Mouse (Mus musculus) left cerebral cortex, adult 6 months (tissue): Measurements from ENCODE around the gene Tsc2. TPM values are rescaled to one million over a fixed set of nuclear protein-coding genes. Genes with fewer than 3 reads are reported as not detected.

Source experiments
- long read RNA-seq, 2 experiments: library from polyadenylated mRNA; unstranded; transcript quantifications; one replicate each; pipeline ENCODE4 v2.0.0; 2019 to 2020
- polyA plus RNA-seq: library from polyadenylated mRNA; unstranded; fragments of <200 nt; fragmentation: Nextera tagmentation; gene quantifications from 2 replicates; pipeline ENCODE4 v1.2.3, GENCODE M21; 2021

Tsc2 gene
- 60.7 and 86.2 TPM in 2 replicates for polyA plus RNA-seq
- long read RNA-seq, experiment 1, full-length matches to known transcripts = 26 of 215 reads
- long read RNA-seq, experiment 1, partial matches to known transcripts = 99 of 215 reads
- long read RNA-seq, experiment 1, other reads (novel, unspliced or antisense) = 90 of 215 reads
- long read RNA-seq, experiment 2, full-length matches to known transcripts = 4 of 34 reads
- long read RNA-seq, experiment 2, partial matches to known transcripts = 22 of 34 reads
- long read RNA-seq, experiment 2, other reads (novel, unspliced or antisense) = 8 of 34 reads

GRCm38 (mm10) chr17:24632167-24632812, at the start of gene Tsc2, which contains the start of gene Nthl1:
Gene Tsc2 (minus strand): TSS chr17:24632630.
Gene Nthl1 (plus strand): TSS chr17:24632680.

GRCm38 (mm10) chr17:24669545-24670245, 37.3 kb upstream of the Tsc2 start, which contains the start of gene Zfp598:
Gene Zfp598 (plus strand): TSS chr17:24669687.

GRCm38 (mm10) chr17:24658017-24658758, 25.8 kb upstream of the Tsc2 start, which contains the start of gene Npw:
Gene Npw (minus strand): TSS chr17:24658457.

GRCm38 (mm10) chr17:24650070-24650616, 17.7 kb upstream of the Tsc2 start, which contains the start of gene Slc9a3r2:
Gene Slc9a3r2 (minus strand): TSS chr17:24650327.

GRCm38 (mm10) chr17:24549618-24550415, 82.6 kb downstream of the Tsc2 start, which contains the start of gene Pkd1:
Gene Pkd1 (plus strand): TSS chr17:24549834.

Other genes with a start within 250 kb of the Tsc2 start
- gene Rnps1, start 218.1 kb downstream of the Tsc2 start, polyA plus RNA-seq = 90.6 and 122 TPM in 2 replicates
- gene Eci1, start 206.0 kb downstream of the Tsc2 start, polyA plus RNA-seq = 78.8 and 90.8 TPM in 2 replicates
- gene Dnase1l2, start 189.5 kb downstream of the Tsc2 start, polyA plus RNA-seq = 0.21 and 0.36 TPM in 2 replicates
- gene E4f1, start 162.3 kb downstream of the Tsc2 start, polyA plus RNA-seq = 10.7 and 12.9 TPM in 2 replicates
- 93.6 and 113 TPM in 2 replicates for gene Pgp, start 162.2 kb downstream of the Tsc2 start, polyA plus RNA-seq
- gene Bricd5, start 158.7 kb downstream of the Tsc2 start, polyA plus RNA-seq = 0.82 and 1.2 TPM in 2 replicates
- 16.5 and 21.2 TPM in 2 replicates for gene Mlst8, start 153.6 kb downstream of the Tsc2 start, polyA plus RNA-seq
- 8.6 and 20.5 TPM in 2 replicates for gene Caskin1, start 144.0 kb downstream of the Tsc2 start, polyA plus RNA-seq
- gene Traf7, start 104.7 kb downstream of the Tsc2 start, polyA plus RNA-seq = 20.3 TPM in 2 replicates
- 51.2 and 58.9 TPM in 2 replicates for gene Rab26, start 98.4 kb downstream of the Tsc2 start, polyA plus RNA-seq
- 4.8 and 5.4 TPM in 2 replicates for gene Pkd1, start 82.8 kb downstream of the Tsc2 start, polyA plus RNA-seq
- gene Nthl1, start 50 bp upstream of the Tsc2 start, polyA plus RNA-seq = 5.6 and 5.9 TPM in 2 replicates
- 39.3 and 41.9 TPM in 2 replicates for gene Slc9a3r2, start 17.7 kb upstream of the Tsc2 start, polyA plus RNA-seq
- 0.47 and 0.65 TPM in 2 replicates for gene Npw, start 25.8 kb upstream of the Tsc2 start, polyA plus RNA-seq
- gene Zfp598, start 37.1 kb upstream of the Tsc2 start, polyA plus RNA-seq = 1.3 and 2.4 TPM in 2 replicates
- gene Syngr3, start 57.3 kb upstream of the Tsc2 start, polyA plus RNA-seq = 282 and 371 TPM in 2 replicates
- 33.0 and 34.1 TPM in 2 replicates for gene Gfer, start 63.5 kb upstream of the Tsc2 start, polyA plus RNA-seq
- gene Noxo1, start 63.6 kb upstream of the Tsc2 start, polyA plus RNA-seq = 0.98 and 1.1 TPM in 2 replicates
- gene Tbl3, start 75.0 kb upstream of the Tsc2 start, polyA plus RNA-seq = 15.2 and 20.2 TPM in 2 replicates
- not detected in 2 replicates for gene Rnf151, start 85.4 kb upstream of the Tsc2 start, polyA plus RNA-seq
- 1,532 and 1,546 TPM in 2 replicates for gene Rps2, start 85.5 kb upstream of the Tsc2 start, polyA plus RNA-seq
- gene Ndufb10, start 91.8 kb upstream of the Tsc2 start, polyA plus RNA-seq = 938 and 1,009 TPM in 2 replicates
- 0.19 and 0.53 TPM in 2 replicates for gene Rpl3l, start 95.2 kb upstream of the Tsc2 start, polyA plus RNA-seq
- 6.8 and 17.1 TPM in 2 replicates for gene Msrb1, start 104.0 kb upstream of the Tsc2 start, polyA plus RNA-seq
- gene Hs3st6, start 120.4 kb upstream of the Tsc2 start, polyA plus RNA-seq = 0.55 and 0.97 TPM in 2 replicates
- gene Meiob, start 171.7 kb upstream of the Tsc2 start, polyA plus RNA-seq = not detected in 2 replicates
- 287 and 337 TPM in 2 replicates for gene Hagh, start 207.5 kb upstream of the Tsc2 start, polyA plus RNA-seq
- 21.7 and 24.4 TPM in 2 replicates for gene Fahd1, start 217.7 kb upstream of the Tsc2 start, polyA plus RNA-seq
- not detected in 2 replicates for gene Igfals, start 233.4 kb upstream of the Tsc2 start, polyA plus RNA-seq